Mouse (Mus musculus): ENCODE results near the gene Rp2. TPM values are rescaled to one million over a fixed set of nuclear protein-coding genes. Genes with fewer than 3 reads are reported as not detected.

Rp2 gene
- polyA plus RNA-seq (2021; fragmentation: Nextera tagmentation): 3.0 and 6.3 TPM in 2 replicates
- long read RNA-seq, experiment 1, full-length matches to known transcripts: 4 of 10 reads
- long read RNA-seq, experiment 1, partial matches to known transcripts: 1 of 10 reads
- long read RNA-seq, experiment 1, other reads (novel, unspliced or antisense): 5 of 10 reads
- long read RNA-seq, experiment 2, full-length matches to known transcripts: 53 of 58 reads
- long read RNA-seq, experiment 2, partial matches to known transcripts: 4 of 58 reads
- long read RNA-seq, experiment 2, other reads (novel, unspliced or antisense): 1 of 58 reads

DNA sequence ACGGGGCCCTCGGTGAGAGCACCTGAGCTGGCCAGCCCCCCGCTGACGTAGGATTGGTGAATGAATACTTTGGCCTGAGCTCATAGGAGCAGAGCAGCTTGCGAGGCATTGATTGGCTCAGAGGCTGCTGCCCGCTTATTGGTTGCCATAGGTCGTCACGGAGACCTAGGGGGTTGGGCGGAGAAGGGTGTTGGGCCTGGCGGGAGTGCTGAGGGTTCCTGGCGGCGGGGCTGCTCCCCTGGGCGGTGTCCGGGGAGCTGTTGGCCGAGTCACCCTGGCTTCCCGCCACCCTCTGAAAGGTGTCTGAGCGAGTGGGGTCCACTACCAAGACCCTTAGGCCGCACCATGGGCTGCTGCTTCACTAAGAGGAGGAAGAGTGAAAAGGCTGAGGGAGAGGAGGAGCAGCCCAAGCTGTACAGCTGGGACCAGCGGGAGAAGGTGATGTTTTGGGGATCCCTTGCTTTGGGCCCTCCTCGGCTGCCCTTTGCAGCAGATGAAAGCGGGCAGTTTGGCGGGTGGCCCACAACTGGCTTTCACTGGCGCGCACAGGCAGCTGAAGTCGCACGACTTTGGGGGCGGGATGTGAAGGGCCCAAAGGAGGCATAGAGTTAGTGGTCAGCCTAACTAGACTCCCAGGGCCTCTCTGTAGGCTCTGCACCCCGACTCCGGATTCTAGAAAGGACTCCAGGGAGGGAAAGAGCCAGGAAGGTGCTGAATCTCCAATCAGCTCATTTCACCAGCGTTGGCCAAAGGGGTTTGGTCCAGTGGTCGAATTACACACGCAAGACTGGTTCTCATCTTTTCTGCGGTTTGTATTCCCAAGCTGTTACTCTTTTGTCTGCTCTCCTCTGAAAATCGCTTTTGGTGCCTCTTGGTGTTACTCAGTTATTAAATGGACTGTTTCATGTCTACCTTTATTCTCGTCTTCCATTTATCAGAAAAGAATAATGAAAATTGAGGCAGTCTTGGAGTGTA lies at the start of gene Rp2:
TSS of gene Rp2 (plus strand) at position 91 of the 975 bp plus-strand sequence.

DNA sequence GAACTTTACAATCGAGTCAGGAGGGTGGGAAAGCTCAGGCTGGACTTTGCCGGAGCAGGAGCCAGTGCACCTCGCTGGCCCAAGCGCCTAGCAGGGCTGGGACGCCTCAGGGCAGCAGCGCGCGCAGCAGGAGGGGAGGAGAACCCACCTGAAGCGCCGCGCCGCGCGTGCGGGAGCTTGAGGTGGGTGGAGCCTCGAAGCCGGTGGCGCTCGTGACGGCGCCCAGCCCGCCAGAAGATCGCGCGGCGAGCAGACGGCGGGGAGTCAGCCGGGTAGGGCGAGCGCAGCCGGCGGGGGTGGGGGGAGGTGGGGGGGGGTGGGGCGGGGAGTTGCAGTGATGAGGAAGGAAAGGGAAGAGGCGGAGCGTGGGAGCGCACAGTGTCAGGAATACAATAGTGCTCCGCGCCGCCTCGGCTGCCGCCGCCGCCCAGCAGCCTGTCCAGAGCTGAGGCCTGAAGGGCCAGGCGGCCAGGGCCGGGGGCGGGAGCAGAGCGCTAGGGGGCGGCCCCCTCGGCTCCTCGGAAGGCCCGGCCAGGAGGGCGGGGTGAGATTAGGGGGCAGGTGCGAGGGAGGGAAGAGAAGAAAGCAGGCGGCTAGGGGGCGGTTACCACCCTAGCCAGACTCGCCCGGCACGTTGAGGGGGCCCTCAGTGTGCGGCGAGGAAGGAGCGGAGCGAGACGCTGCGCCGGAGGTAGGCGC lies 61.0 kb downstream of the Rp2 start, which contains the start of gene Jade3:
TSS of gene Jade3 (plus strand) at position 549 of the 699 bp plus-strand sequence.

Other genes starting within 250 kb of the Rp2 start
- gene Slc9a7, start 72.7 kb upstream of the Rp2 start, polyA plus RNA-seq (2021; fragmentation: Nextera tagmentation): 13.7 and 14.8 TPM in 2 replicates
- gene Jade3, start 61.2 kb downstream of the Rp2 start, polyA plus RNA-seq (2021; fragmentation: Nextera tagmentation): 0.62 and 0.74 TPM in 2 replicates
- gene Rgn, start 185.3 kb downstream of the Rp2 start, polyA plus RNA-seq (2021; fragmentation: Nextera tagmentation): 0.25 and 0.45 TPM in 2 replicates

All from layer of hippocampus, adult 6 months (tissue).